Mouse (Mus musculus) gastrocnemius, postnatal 25 days (tissue): ENCODE results near the gene Apoh. TPM values are rescaled to one million over a fixed set of nuclear protein-coding genes. Genes with fewer than 3 reads are reported as not detected.

Experiments
- DNase-seq: peaks from one replicate; pipeline ENCODE4 v3.0.0; 2022
- long read RNA-seq, 2 experiments: library from polyadenylated mRNA; stranded (forward); transcript quantifications; one replicate each; pipeline ENCODE4 v2.0.0; 2021
- total RNA-seq, 2 experiments: library from RNA; stranded (reverse); gene quantifications; 1 replicate in 1 of 2; 2 replicates in 1 of 2; pipeline ENCODE4 v1.2.3; 2021

Gene Apoh
- total RNA-seq, result under 1 TPM; 0.84 to 0.96 TPM
- long read RNA-seq, experiment 1, result 0 reads
- long read RNA-seq, experiment 2, partial matches to known transcripts, result 0 of 2 reads
- long read RNA-seq, experiment 2, other reads (novel, unspliced or antisense), result 2 of 2 reads

GRCm38 (mm10) chr11:108342781-108343768 is at the start of gene Apoh:
TSS of gene Apoh (plus strand) at chr11:108343354.
- peak; percentile 85 for DNase-seq

- no peak for DNase-seq
Observed at GRCm38 (mm10) chr11:108293843-108294242, 49.3 kb upstream of the Apoh start.

- no peak for DNase-seq
Observed at GRCm38 (mm10) chr11:108294305-108294813, 48.8 kb upstream of the Apoh start.

GRCm38 (mm10) chr11:108295373-108295772 is 47.8 kb upstream of the Apoh start:
- DNase-seq, result no peak

- no peak for DNase-seq
Observed at GRCm38 (mm10) chr11:108297956-108298355, 45.2 kb upstream of the Apoh start.

- peak; percentile 57 for DNase-seq
Observed at GRCm38 (mm10) chr11:108299913-108300312, 43.2 kb upstream of the Apoh start.

GRCm38 (mm10) chr11:108300443-108300842 is 42.7 kb upstream of the Apoh start:
- DNase-seq, result no peak

GRCm38 (mm10) chr11:108301036-108301435 is 42.1 kb upstream of the Apoh start:
- DNase-seq, result peak; percentile 80

GRCm38 (mm10) chr11:108301796-108302490 is 41.2 kb upstream of the Apoh start:
- DNase-seq, result peak; percentile 54

GRCm38 (mm10) chr11:108303787-108304186 is 39.4 kb upstream of the Apoh start:
- no peak for DNase-seq

GRCm38 (mm10) chr11:108307258-108307657 is 35.9 kb upstream of the Apoh start:
- no peak for DNase-seq

GRCm38 (mm10) chr11:108308253-108308652 is 34.9 kb upstream of the Apoh start:
- DNase-seq, result no peak

- no peak for DNase-seq
Observed at GRCm38 (mm10) chr11:108309791-108310190, 33.4 kb upstream of the Apoh start.

- DNase-seq, result no peak
Observed at GRCm38 (mm10) chr11:108311912-108312311, 31.2 kb upstream of the Apoh start.

GRCm38 (mm10) chr11:108312516-108312915 is 30.6 kb upstream of the Apoh start:
- no peak for DNase-seq

- DNase-seq, result no peak
Observed at GRCm38 (mm10) chr11:108315736-108316135, 27.4 kb upstream of the Apoh start.

- no peak for DNase-seq
Observed at GRCm38 (mm10) chr11:108317878-108318277, 25.3 kb upstream of the Apoh start.

GRCm38 (mm10) chr11:108319162-108319561 is 24.0 kb upstream of the Apoh start:
- DNase-seq, result no peak

GRCm38 (mm10) chr11:108320561-108320960 is 22.6 kb upstream of the Apoh start:
- no peak for DNase-seq

GRCm38 (mm10) chr11:108322156-108322555 is 21.0 kb upstream of the Apoh start:
- no peak for DNase-seq

GRCm38 (mm10) chr11:108325943-108326342 is 17.2 kb upstream of the Apoh start:
- DNase-seq, result no peak

- no peak for DNase-seq
Observed at GRCm38 (mm10) chr11:108330818-108331217, 12.3 kb upstream of the Apoh start.

- DNase-seq, result no peak
Observed at GRCm38 (mm10) chr11:108333006-108333405, 10.1 kb upstream of the Apoh start.
